Mouse (Mus musculus) liver, embryonic 13.5 days (tissue): ENCODE data around the gene Cox8a. TPM values are rescaled to one million over a fixed set of nuclear protein-coding genes. Genes with fewer than 3 reads are reported as not detected.

Experiments used
- ATAC-seq: fragments of 200-750 bp; cut with Nextera tagmentation; 2 replicates; pipeline ENCODE4 v1.8.0; 2017; ENCODE audit warnings: low read depth, mild to moderate bottlenecking, moderate number of reproducible peaks, moderate library complexity
- DNase-seq: peaks from one replicate; pipeline ENCODE4 v3.0.0; 2022
- H3K27ac ChIP-seq: fragments of 300-500 bp; sonication (generic); 2 replicates; pipeline ENCODE4 v1.5.1; 2015; ENCODE audit warnings: moderate library complexity, mild to moderate bottlenecking, inconsistent platforms
- H3K27me3 ChIP-seq: fragments of 300-500 bp; sonication (generic); 2 replicates; pipeline ENCODE4 v1.6.1; 2015; ENCODE audit warnings: mild to moderate bottlenecking, inconsistent platforms
- H3K36me3 ChIP-seq: fragments of 300-500 bp; sonication (generic); 2 replicates; pipeline ENCODE4 v1.6.1; 2015; ENCODE audit warnings: mild to moderate bottlenecking, inconsistent platforms
- H3K4me1 ChIP-seq: fragments of 300-500 bp; sonication (generic); replicated peaks from 2 replicates; pipeline ENCODE4 v1.6.1; 2015; ENCODE audit warnings: inconsistent platforms
- H3K4me2 ChIP-seq: fragments of 300-500 bp; sonication (generic); 2 replicates; pipeline ENCODE4 v1.6.1; 2015; ENCODE audit warnings: inconsistent platforms, mild to moderate bottlenecking, moderate library complexity
- H3K4me3 ChIP-seq: fragments of 300-500 bp; sonication (generic); replicated peaks from 2 replicates; pipeline ENCODE4 v1.5.1; 2015; ENCODE audit warnings: mild to moderate bottlenecking, inconsistent platforms
- H3K9ac ChIP-seq: fragments of 300-500 bp; sonication (generic); 2 replicates; pipeline ENCODE4 v1.6.1; 2015; ENCODE audit warnings: mild to moderate bottlenecking, inconsistent platforms
- H3K9me3 ChIP-seq: fragments of 300-500 bp; sonication (generic); replicated peaks from 2 replicates; pipeline ENCODE4 v1.6.1; 2016; ENCODE audit warnings: inconsistent platforms
- WGBS: fragments of 180-500 bp; shearing (Covaris S2); methylation state at CpG from one replicate; pipeline ENCODE4 v1.1.7; 2015; ENCODE audit not compliant: insufficient replicate concordance; 5-methylcytosine and 5-hydroxymethylcytosine counted together
- polyA plus RNA-seq: library from polyadenylated mRNA; unstranded; fragments of >200 nt; fragmentation: Nextera tagmentation; extraction: Ambion mirVana; gene quantifications from 2 replicates; pipeline ENCODE4 v1.2.1, GENCODE M21; 2015

The Cox8a gene
- polyA plus RNA-seq, 1 experiment from 2014 or later, result 757 TPM

GRCm38 (mm10) chr19:7168423-7168822 is 49.0 kb downstream of the Cox8a start:
- Histone ChIP-seq H3K4me3 (no peak overlapping the region), H3K36me3 (no peaks in the 10 kb centered on the region), H3K9ac (no peak overlapping the region), H3K4me1 (peaks cover 33% of the 10 kb centered on the region), H3K9me3 (no peaks in the 10 kb centered on the region), H3K27me3 (peaks cover 63% of the 10 kb centered on the region), H3K4me2 (no peak overlapping the region), H3K27ac (no peak overlapping the region)
- 27% methylated on average over 2 of the region's 2 CpGs for WGBS
- ATAC-seq (no peak), DNase-seq (no peak)

DNA sequence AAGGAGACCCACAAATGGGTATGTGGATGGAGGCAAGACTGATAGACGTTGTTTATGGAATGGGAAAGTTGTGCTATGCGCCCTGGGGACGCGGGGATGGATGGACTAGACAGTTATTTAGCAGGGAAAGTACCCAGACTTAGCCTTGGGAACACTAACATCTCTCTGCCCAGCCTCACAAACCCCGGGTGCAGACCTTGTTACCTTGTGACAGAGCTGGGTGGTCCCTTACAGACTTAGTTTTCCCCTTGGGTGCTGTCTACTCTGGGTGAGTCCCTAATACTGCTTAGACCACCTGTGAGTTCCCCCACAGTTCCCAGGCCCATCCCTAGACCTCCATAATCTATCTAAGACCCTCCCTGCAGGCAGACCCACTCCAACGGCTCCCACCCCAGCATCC is 50.6 kb downstream of the Cox8a start:
- H3K9me3 ChIP-seq, result no peaks in the 10 kb centered on the region
- H3K27ac ChIP-seq, result no peak overlapping the region
- WGBS, result 9% methylated on average over 6 of the region's 6 CpGs
- ATAC-seq, result no peak
- no peak overlapping the region for H3K9ac ChIP-seq
- no peaks in the 10 kb centered on the region for H3K36me3 ChIP-seq
- H3K4me1 ChIP-seq, result peaks cover 26% of the 10 kb centered on the region
- peaks cover 80% of the 10 kb centered on the region for H3K27me3 ChIP-seq
- no peak overlapping the region for H3K4me3 ChIP-seq
- DNase-seq, result no peak
- no peak overlapping the region for H3K4me2 ChIP-seq

DNA sequence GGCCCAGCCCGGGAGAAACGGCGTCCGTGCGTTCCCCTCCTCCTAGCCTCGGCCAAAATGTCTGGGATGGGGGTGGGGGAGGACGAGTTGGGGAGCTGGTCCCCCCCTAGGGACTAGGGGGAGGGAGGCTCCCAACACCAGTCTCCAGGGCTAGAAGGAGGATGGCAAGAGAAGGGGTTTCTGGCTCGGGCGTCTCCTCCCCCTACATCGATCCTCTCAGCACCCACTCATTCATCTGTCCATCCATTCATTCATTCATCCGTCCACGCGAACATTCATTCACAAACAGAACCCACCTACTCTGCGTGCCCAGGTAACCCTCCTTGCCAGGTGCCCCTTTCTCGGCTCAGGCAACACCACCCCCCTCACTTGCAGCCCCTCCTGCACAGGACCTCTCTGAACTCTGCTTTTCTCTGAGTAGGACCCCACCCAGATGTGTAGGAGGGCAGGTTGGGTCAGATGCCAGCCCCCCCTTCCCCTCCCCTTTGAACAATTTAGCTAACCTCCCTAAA is 51.2 kb downstream of the Cox8a start:
- Histone ChIP-seq H3K4me1 (peaks cover 21% of the 10 kb centered on the region), H3K9ac (no peak overlapping the region), H3K36me3 (no peaks in the 10 kb centered on the region), H3K4me3 (peak overlapping the region; percentile 54), H3K27ac (no peak overlapping the region), H3K9me3 (no peaks in the 10 kb centered on the region), H3K4me2 (peak overlapping the region; percentile 70), H3K27me3 (peaks cover 85% of the 10 kb centered on the region)
- DNase-seq, result no peak
- no peak for ATAC-seq
- 4% methylated on average over 15 of the region's 15 CpGs for WGBS

GRCm38 (mm10) chr19:7165509-7166199 is 51.8 kb downstream of the Cox8a start:
- peak overlapping the region; percentile 54 for H3K4me3 ChIP-seq
- DNase-seq (no peak), ATAC-seq (no peak)
- 2% methylated on average over 63 of the region's 105 CpGs for WGBS
- H3K9me3 ChIP-seq, result no peaks in the 10 kb centered on the region
- peak overlapping the region; percentile 43 for H3K9ac ChIP-seq
- peak overlapping the region; percentile 70 for H3K4me2 ChIP-seq
- peaks cover 16% of the 10 kb centered on the region for H3K4me1 ChIP-seq
- no peak overlapping the region for H3K27ac ChIP-seq
- peaks cover 90% of the 10 kb centered on the region for H3K27me3 ChIP-seq
- no peaks in the 10 kb centered on the region for H3K36me3 ChIP-seq

Other genes starting within 250 kb of the Cox8a start
- gene Ppp1r14b, start 242.6 kb downstream of the Cox8a start, polyA plus RNA-seq, result 73.6 and 81.7 TPM in 2 replicates
- 5.6 and 6.3 TPM in 2 replicates for gene Plcb3, start 241.1 kb downstream of the Cox8a start, polyA plus RNA-seq
- gene Fkbp2, start 237.1 kb downstream of the Cox8a start, polyA plus RNA-seq, result 88.0 and 91.6 TPM in 2 replicates
- 13.7 and 16.0 TPM in 2 replicates for gene Vegfb, start 230.0 kb downstream of the Cox8a start, polyA plus RNA-seq
- 9.8 and 11.8 TPM in 2 replicates for gene Dnajc4, start 225.0 kb downstream of the Cox8a start, polyA plus RNA-seq
- 10.7 and 11.1 TPM in 2 replicates for gene Nudt22, start 221.5 kb downstream of the Cox8a start, polyA plus RNA-seq
- gene Trpt1, start 221.5 kb downstream of the Cox8a start, polyA plus RNA-seq, result 2.1 and 2.3 TPM in 2 replicates
- gene Fermt3, start 198.1 kb downstream of the Cox8a start, polyA plus RNA-seq, result 106 and 107 TPM in 2 replicates
- 158 and 201 TPM in 2 replicates for gene Stip1, start 177.6 kb downstream of the Cox8a start, polyA plus RNA-seq
- gene Macrod1, start 160.8 kb downstream of the Cox8a start, polyA plus RNA-seq, result 3.0 and 3.8 TPM in 2 replicates
- gene Flrt1, start 111.9 kb downstream of the Cox8a start, polyA plus RNA-seq, result 0.14 and 0.17 TPM in 2 replicates
- gene Otub1, start 11.3 kb downstream of the Cox8a start, polyA plus RNA-seq, result 68.9 and 69.3 TPM in 2 replicates
- gene Naa40, start 23.6 kb upstream of the Cox8a start, polyA plus RNA-seq, result 28.8 and 36.9 TPM in 2 replicates
- gene Rcor2, start 49.7 kb upstream of the Cox8a start, polyA plus RNA-seq, result 1.4 and 1.8 TPM in 2 replicates
- gene Mark2, start 124.2 kb upstream of the Cox8a start, polyA plus RNA-seq, result 17.7 and 21.0 TPM in 2 replicates
- 3.7 and 4.7 TPM in 2 replicates for gene Spindoc, start 165.4 kb upstream of the Cox8a start, polyA plus RNA-seq
- 0.93 and 1.00 TPM in 2 replicates for gene 2700081O15Rik, start 200.0 kb upstream of the Cox8a start, polyA plus RNA-seq